Mouse (Mus musculus): ENCODE results near the gene Hdgf.

The Hdgf gene

GRCm38 (mm10) chr3:87945781-87946540 is 39.8 kb downstream of the Hdgf start:
- DNase-seq (ENCODE audit: low spot score in 2 of 2): no peak

GRCm38 (mm10) chr3:87946541-87946860 is 40.4 kb downstream of the Hdgf start:
- DNase-seq (ENCODE audit: low spot score in 2 of 2): no peak

- no peak for DNase-seq (ENCODE audit: low spot score in 2 of 2)
Observed at GRCm38 (mm10) chr3:87947056-87947810, 41.1 kb downstream of the Hdgf start.

DNA sequence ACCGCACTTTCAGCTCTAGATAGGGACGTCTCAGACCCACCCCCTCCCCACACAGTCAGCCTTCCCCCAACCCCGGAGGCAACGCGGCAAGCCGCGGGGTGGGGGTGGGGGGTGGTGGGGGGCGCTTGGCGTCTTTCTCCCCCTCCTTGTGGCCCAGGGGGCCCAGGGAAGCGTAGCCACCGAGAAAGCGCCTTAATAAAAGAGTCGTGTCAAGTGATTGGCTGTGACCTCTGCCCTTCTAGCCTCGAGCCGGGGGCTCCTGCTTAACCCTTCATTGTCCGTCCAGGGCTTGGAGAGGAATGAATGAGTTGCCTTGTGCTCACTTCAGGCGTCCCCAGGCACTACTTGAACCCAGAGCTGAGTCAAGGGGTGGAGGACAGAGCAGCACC is 41.7 kb downstream of the Hdgf start:
- no peak for DNase-seq (ENCODE audit: low spot score in 2 of 2)

- no peak for DNase-seq (ENCODE audit: low spot score in 2 of 2)
Observed at GRCm38 (mm10) chr3:87948378-87949265, 42.5 kb downstream of the Hdgf start, which contains the start of gene Crabp2. TSS of gene Crabp2 (plus strand) at chr3:87948666.

DNA sequence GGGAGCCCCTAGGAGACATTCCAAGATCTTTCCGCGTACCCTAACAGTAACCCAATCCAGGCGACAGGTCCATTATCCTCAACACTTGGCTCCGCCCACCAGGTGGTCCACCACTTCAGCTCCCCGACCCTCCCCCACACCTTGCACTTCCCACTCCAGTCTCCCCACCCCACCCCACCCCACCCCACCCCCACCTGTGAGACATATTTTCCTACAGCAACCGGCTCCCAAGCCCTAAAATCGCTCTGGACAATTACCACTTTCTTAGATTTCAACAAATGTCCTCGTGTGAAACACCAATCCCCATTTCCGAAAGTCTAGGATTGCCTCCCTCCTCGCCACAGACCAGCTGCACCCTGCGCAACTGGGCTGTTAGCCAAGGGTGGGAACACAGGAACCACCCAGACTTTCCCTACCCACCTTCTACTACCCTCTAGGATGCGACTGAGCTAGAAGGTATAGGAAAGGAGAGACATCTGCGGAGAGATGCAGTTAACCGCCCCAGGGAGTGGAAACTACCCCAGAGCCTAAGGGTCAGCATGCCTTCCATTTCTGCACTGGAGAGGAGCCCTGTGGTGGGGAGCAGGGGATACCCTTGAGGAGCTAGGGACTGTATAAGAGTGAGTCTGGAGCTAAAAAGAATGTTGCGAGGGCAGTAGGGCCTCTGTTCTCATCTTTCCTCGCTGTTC is 43.3 kb downstream of the Hdgf start:
- no peak for DNase-seq (ENCODE audit: low spot score in 2 of 2)

GRCm38 (mm10) chr3:87949955-87950515 is 43.9 kb downstream of the Hdgf start:
- no peak for DNase-seq (ENCODE audit: low spot score in 2 of 2)

DNA sequence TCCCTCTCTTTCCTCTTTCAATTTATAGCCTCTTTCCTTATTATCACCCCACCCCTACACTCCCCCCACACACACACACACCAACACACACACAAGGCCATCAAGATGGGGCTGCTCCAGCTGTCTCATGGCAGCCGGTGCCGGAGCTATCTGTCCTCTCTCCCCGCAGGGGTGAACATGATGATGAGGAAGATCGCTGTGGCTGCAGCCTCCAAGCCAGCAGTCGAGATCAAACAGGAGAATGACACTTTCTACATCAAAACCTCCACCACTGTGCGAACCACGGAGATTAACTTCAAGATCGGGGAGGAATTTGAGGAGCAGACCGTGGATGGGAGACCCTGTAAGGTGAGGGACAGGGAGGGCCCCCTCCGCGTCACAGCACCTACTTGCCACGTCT is 45.8 kb downstream of the Hdgf start:
- no peak for DNase-seq (ENCODE audit: low spot score in 2 of 2)

DNA sequence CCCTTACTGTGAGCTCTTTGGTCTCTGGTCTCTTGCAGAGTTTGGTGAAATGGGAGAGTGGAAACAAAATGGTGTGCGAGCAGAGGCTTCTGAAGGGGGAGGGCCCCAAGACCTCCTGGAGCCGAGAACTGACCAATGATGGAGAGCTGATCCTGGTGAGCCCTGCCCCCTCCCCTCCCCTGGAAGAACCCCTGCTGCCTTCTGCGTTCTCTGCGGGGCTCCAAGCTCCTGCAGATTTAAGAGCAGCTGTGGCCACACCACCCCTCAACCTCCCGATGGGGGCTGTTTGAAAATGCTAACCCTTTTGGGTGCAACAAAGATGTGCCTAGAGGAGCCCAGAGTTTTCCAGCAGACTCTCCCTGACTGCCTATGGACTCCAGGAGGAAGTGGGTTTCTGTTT is 46.3 kb downstream of the Hdgf start:
- DNase-seq (ENCODE audit: low spot score in 2 of 2): no peak

- DNase-seq (ENCODE audit: low spot score in 2 of 2): no peak
Observed at GRCm38 (mm10) chr3:87958056-87958455, 51.9 kb downstream of the Hdgf start.

GRCm38 (mm10) chr3:87958476-87958875 is 52.4 kb downstream of the Hdgf start:
- DNase-seq (ENCODE audit: low spot score in 2 of 2): no peak

GRCm38 (mm10) chr3:87958967-87959366 is 52.8 kb downstream of the Hdgf start:
- no peak for DNase-seq (ENCODE audit: low spot score in 2 of 2)

- no peak for DNase-seq (ENCODE audit: low spot score in 2 of 2)
Observed at GRCm38 (mm10) chr3:87959371-87959770, 53.2 kb downstream of the Hdgf start.

DNA sequence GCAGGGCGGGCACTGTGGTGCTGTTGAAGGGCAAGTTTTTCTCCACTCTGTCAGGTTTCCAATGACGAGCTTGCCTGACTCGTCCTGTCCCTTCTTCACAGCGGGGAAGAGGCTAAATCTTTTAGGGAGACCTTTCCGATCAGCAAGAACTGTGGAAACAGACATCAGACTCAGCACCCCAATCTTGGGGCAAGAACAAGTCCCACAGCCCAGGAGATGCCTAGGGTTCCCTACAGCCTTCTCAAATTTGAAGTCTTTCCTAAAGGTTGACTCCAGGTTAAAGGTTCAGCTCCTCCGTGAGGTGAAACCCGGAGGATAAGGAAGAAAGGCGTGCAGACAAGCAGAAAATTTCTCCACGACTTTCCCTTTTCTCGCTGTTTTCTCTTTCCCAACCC is 54.1 kb downstream of the Hdgf start:
- no peak for DNase-seq (ENCODE audit: low spot score in 2 of 2)

DNA sequence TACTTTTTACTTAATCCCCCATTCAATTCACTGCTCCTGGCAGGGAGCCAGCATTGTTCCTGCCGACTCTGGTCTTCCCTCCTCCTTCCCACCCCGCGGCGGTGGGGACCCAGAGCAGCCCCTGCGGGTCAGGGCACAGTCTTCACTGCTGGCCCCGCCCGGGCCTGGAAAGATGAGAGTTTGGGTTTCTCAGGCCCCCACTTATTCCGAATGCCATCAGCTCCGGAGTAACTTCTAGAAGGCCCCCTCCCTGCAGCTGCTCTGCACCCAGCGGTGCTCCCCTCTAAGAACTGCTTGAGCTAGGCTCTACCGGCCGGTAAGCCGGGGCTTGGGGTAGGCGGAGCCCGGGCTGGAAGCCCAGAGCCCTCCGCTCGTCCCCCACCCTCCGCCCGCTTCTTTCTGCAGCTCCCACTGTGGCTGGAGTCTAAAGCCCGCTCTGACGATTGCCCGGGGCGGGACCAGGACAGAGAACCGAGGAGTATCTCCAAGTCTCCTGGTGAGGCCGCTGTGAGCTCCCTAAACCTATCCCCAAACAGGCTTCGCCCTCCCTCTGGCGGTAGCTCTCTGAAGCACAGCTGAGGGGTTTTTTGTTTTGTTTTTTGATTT is 54.6 kb downstream of the Hdgf start:
- peak; percentile 75 to 77 for DNase-seq (ENCODE audit: low spot score in 2 of 2)
